In the genomic region with DNA sequence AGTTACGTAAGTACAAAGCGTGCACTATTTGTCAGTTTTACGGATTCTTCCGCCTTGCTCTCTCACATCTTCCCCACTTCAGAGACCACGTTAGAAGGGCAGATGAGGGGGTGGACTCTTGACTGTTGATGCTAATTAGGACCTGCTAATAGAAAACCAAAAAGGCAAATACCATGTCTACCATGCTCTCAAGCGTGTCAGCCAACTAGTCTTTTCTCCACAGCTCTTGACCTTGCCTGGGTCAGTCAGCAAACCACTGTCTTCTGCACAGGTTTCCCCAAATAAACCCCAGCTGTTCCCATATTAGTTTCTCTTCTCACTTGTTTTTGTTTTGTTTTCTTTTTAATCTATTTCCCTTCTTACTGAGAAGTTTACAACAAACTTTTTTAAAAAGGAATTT, we compare ENCODE assay signal across 22 mouse cellular contexts. TPM values are rescaled to one million over a fixed set of nuclear protein-coding genes. Genes with fewer than 3 reads are reported as not detected.
A peak's percentile ranks its signal among the peaks of the same experiment; 100 is the strongest.
DNase-seq lines count a peak whose midpoint lies in the region; TF ChIP-seq lines count a peak whose summit lies in the region.
"Had no signal": no experiment of that assay in that cellular context is flagged by ENCODE, and none has a peak within 500 bp of the region (broad histone marks: within the 10 kb centered on the region; RNA-seq: fewer than 3 reads in every experiment).

No protein-coding gene starts in this region.

- in situ Hi-C loops in CH12.LX (cut with MboI; ENCODE audit: low pct_ligation_motif_present, low pct_unique_long_range_greater_than_20kb, low sequenced_read_pairs), result no loop called here

- H3K9me3 ChIP-seq in CH12.LX (replicated peaks; ENCODE audit: low read length), result no peaks in the 10 kb centered on the region
- H3K9me3 ChIP-seq: embryonic facial prominence, embryonic 10.5 days; embryonic facial prominence, embryonic 12.5 days; forebrain, embryonic 13.5 days; forebrain, embryonic 15.5 days had no signal

- no peak for TF ChIP-seq POLR2A in CH12.LX (IDR thresholded peaks at IDR 0.05; ENCODE audit: low read depth, low read length)

- TF ChIP-seq EP300 in CH12.LX (IDR thresholded peaks at IDR 0.05; ENCODE audit: low read length), result no peak

- peak overlapping the region; percentile 79; the same call in 1 of the 2 replicates for H3K27ac ChIP-seq in CH12.LX (ENCODE audit: insufficient read depth, low read depth)
- H3K27ac ChIP-seq: embryonic facial prominence, embryonic 10.5 days; embryonic facial prominence, embryonic 12.5 days; forebrain, embryonic 13.5 days; forebrain, embryonic 15.5 days had no signal

- peaks cover 14% of the 10 kb centered on the region for H3K79me2 ChIP-seq in CH12.LX (replicated peaks; ENCODE audit: control insufficient read depth, extremely low read depth, insufficient read depth, poor library complexity, severe bottlenecking)

- DNase-seq in kidney, adult 11 months, result peak; percentile 18
- DNase-seq in kidney, postnatal 14 days, result no peak
- peak; percentile 28 for DNase-seq in kidney, adult 9 months
- no peak for DNase-seq in kidney, postnatal 25 days
- DNase-seq in A20 (ENCODE audit: low read depth, low spot score) (peak; percentile 72), CH12.LX (ENCODE audit: extremely low read depth) (peak; percentile 81)
- DNase-seq in right cerebral cortex, postnatal 36 days (ENCODE audit: low spot score in 2 of 2), result no peak
- DNase-seq: adrenal gland, adult 2 months; adrenal gland, postnatal 10 days; adrenal gland, postnatal 36 days; B cell, adult 2 months; cerebellum, adult 11-12 months; cerebellum, adult 2 months; cerebellum, adult 9-10 months; cerebellum, postnatal 10 days; cerebellum, postnatal 25 days; forebrain, postnatal 0 days had no signal

- H3K27me3 ChIP-seq in CH12.LX (replicated peaks), result no peaks in the 10 kb centered on the region
- H3K27me3 ChIP-seq: embryonic facial prominence, embryonic 12.5 days; forebrain, embryonic 13.5 days; forebrain, embryonic 15.5 days had no signal

- dilution Hi-C loops in CH12.LX (cut with MboI; ENCODE audit: extremely low pct_ligation_motif_present, extremely low pct_unique_long_range_greater_than_20kb, low sequenced_read_pairs), result no loop called here

- H3K9ac ChIP-seq in CH12.LX (ENCODE audit: insufficient read depth, low read depth), result no peak overlapping the region; the same call in 1 of the 2 replicates
- H3K9ac ChIP-seq: embryonic facial prominence, embryonic 12.5 days; forebrain, embryonic 13.5 days; forebrain, embryonic 15.5 days; forebrain, postnatal 0 days had no signal

- no peak for TF ChIP-seq RAD21 in CH12.LX (IDR thresholded peaks at IDR 0.05; ENCODE audit: low read depth, low read length)

- peaks cover 42 to 82% of the 10 kb centered on the region in 2 experiments for H3K36me3 ChIP-seq in CH12.LX (replicated peaks in 1 of 2; ENCODE audit: control insufficient read depth in 1 of 2, insufficient read depth in 1 of 2, low read length in 1 of 2)

- H3K4me3 ChIP-seq in CH12.LX (replicated peaks in 1 of 3; ENCODE audit: low read depth in 2 of 3, low read length in 2 of 3, poor library complexity in 1 of 3), result no peak overlapping the region
- H3K4me3 ChIP-seq: embryonic facial prominence, embryonic 10.5 days; embryonic facial prominence, embryonic 12.5 days; forebrain, embryonic 13.5 days; forebrain, embryonic 15.5 days had no signal

- peaks cover 10 to 74% of the 10 kb centered on the region in 2 experiments for H3K4me1 ChIP-seq in CH12.LX (ENCODE audit: control insufficient read depth in 1 of 2, insufficient read depth in 2 of 2)
- H3K4me1 ChIP-seq: embryonic facial prominence, embryonic 12.5 days; forebrain, embryonic 13.5 days; forebrain, embryonic 15.5 days had no signal

- peak overlapping the region; percentile 51; the same call in 1 of the 2 replicates for H3K4me2 ChIP-seq in CH12.LX (ENCODE audit: insufficient read depth, low read depth, poor library complexity, severe bottlenecking)
- H3K4me2 ChIP-seq: embryonic facial prominence, embryonic 12.5 days; forebrain, embryonic 13.5 days; forebrain, embryonic 15.5 days had no signal

- TF ChIP-seq CTCF in CH12.LX (conservative IDR thresholded peaks at IDR 0.05 in 1 of 2, IDR thresholded peaks at IDR 0.05 in 1 of 2; ENCODE audit: low read depth in 2 of 2, low read length in 2 of 2), result no peak

TF ChIP-seq in CH12.LX, 34 proteins besides CTCF, POLR2A, EP300 and RAD21:
- peak; percentile 52; the same call in 1 of the 2 replicates for TF ChIP-seq IRF4 (IDR thresholded peaks at IDR 0.05; ENCODE audit: low read depth, low read length)
- no peak for TF ChIP-seq MAX (IDR thresholded peaks at IDR 0.05; ENCODE audit: low read length)
- TF ChIP-seq TCF12 (IDR thresholded peaks at IDR 0.05; ENCODE audit: low read depth, low read length), result 0 out of 2 replicates have a peak, but pooled peaks have one; percentile 49
- peak; percentile 40 for TF ChIP-seq BHLHE40 (IDR thresholded peaks at IDR 0.05; ENCODE audit: low read depth, low read length)
- TF ChIP-seq MEF2A (IDR thresholded peaks at IDR 0.05; ENCODE audit: borderline replicate concordance, low read depth, low read length), result peak; percentile 80
- TF ChIP-seq ETS1 (conservative IDR thresholded peaks at IDR 0.05; ENCODE audit: low read depth, low read length), result peak; percentile 78
TF ChIP-seq in CH12.LX: peak in this region for 5.

RNA-seq across cellular contexts. Expression of gene Pold3, which starts 7.1 kb away (rescaled TPM):
- total RNA-seq in CH12.LX (2012; rRNA removed) (59.5 and 61.0 TPM in 2 replicates), CH12.LX (2014; rRNA removed) (88.0 and 94.3 TPM in 2 replicates)
- 120 and 121 TPM in 2 replicates for polyA plus RNA-seq in CH12.LX (2012; ENCODE audit: insufficient read length, low read depth)

RNA-seq across cellular contexts. Expression of gene Lipt2, which starts 44.8 kb away (rescaled TPM):
- total RNA-seq in CH12.LX (2012; rRNA removed) (5.3 and 5.7 TPM in 2 replicates), CH12.LX (2014; rRNA removed) (15.0 and 15.4 TPM in 2 replicates)
- polyA plus RNA-seq in CH12.LX (2012; ENCODE audit: insufficient read length, low read depth), result 7.7 and 10.3 TPM in 2 replicates
- polyA plus RNA-seq: CD4-positive, CD25-positive, alpha-beta regulatory T cell, adult 4 months had no signal

Comparison
In these comparisons a context has a peak if more than half of its experiments do, and no peak if none do; other contexts are left out.
1. DNase-seq: peak in kidney, adult 11 months (single experiment), kidney, adult 9 months (single experiment), A20 (single experiment) and CH12.LX (single experiment); none in kidney, postnatal 14 days (single experiment), kidney, postnatal 25 days (0 of 2) and right cerebral cortex, postnatal 36 days (0 of 2).